7 mouse cellular contexts compared by ENCODE assay signal in the genomic region with DNA sequence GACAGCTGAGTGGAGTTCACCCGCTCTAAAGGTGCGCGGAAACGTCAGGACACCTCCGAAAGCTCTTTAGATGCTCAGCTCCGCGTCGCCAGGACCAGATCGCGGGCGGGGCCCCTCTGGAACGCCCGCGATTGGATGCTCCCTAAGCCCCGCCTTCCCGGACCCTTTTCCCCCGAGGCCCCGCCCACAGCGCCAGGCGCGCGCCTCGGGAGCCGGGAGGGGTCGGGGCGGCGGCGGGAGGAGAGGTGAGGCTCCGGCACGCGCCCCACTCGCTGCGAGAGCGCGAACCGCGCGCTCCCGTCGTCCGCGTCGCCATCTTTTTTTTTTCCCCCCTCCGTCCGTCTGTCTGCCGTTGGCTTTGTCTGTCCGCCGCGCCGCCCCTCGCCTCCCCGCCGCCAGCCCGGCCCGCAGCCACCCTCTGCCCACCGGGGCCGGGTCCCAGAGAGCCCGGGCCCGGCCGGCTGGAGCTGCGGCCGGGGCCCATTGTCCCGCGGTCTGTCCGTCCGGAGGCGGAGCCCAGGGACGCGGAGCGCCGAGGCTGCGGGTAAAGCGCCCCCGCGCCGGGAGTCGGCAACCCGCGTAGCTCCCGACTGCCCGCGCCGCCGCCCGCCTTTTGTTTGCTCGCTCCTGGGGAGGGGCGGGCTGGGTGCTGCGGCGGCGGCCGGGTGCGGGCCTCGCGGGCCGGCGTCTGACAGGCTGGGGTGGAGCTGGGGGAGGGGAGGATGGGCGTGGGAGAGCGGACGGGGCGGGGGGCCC. TPM values are rescaled to one million over a fixed set of nuclear protein-coding genes. Genes with fewer than 3 reads are reported as not detected.
DNase-seq lines count a peak whose midpoint lies in the region; ATAC-seq and TF ChIP-seq lines count a peak whose summit lies in the region.

A gene (plus strand): TSS at position 227 of the 756 bp plus-strand sequence.

- 0% methylated on average over 76 of the region's 100 CpGs for WGBS in embryonic facial prominence, embryonic 11.5 days
- under 1% methylated on average over 92 of the region's 100 CpGs for WGBS in kidney, adult 2 months
- under 1% methylated on average over 85 of the region's 100 CpGs for WGBS in limb, embryonic 12.5 days
- under 1% methylated on average over 56 of the region's 100 CpGs for WGBS in midbrain, embryonic 15.5 days
- WGBS in spleen, adult 2 months = under 1% methylated on average over 76 of the region's 100 CpGs

- H3K27ac ChIP-seq in embryonic facial prominence, embryonic 11.5 days (replicated peaks; ENCODE audit: low read depth, low read length) = peak within 1 kb of the TSS; percentile 89
- H3K27ac ChIP-seq in kidney, adult 2 months (ENCODE audit: insufficient read depth, low read depth, low read length) = peak within 1 kb of the TSS; percentile 24; the same call in 1 of the 2 replicates
- H3K27ac ChIP-seq in limb, embryonic 12.5 days = peak within 1 kb of the TSS; percentile 96
- H3K27ac ChIP-seq in midbrain, embryonic 15.5 days = peak within 1 kb of the TSS; percentile 98
- peak within 1 kb of the TSS; percentile 74 for H3K27ac ChIP-seq in spleen, adult 2 months (ENCODE audit: insufficient read depth, low read length)

- no peak for TF ChIP-seq CTCF in kidney, adult 2 months (conservative IDR thresholded peaks at IDR 0.05; ENCODE audit: insufficient read depth, insufficient read length, low read depth, low read length)
- no peak for TF ChIP-seq CTCF in spleen, adult 2 months (IDR thresholded peaks at IDR 0.05; ENCODE audit: extremely low read depth, insufficient read depth, insufficient read length, insufficient replicate concordance)

- no peaks in the 10 kb centered on the region for H3K9me3 ChIP-seq in embryonic facial prominence, embryonic 11.5 days (replicated peaks; ENCODE audit: control insufficient read depth, low read length)
- no peaks in the 10 kb centered on the region for H3K9me3 ChIP-seq in limb, embryonic 12.5 days
- no peaks in the 10 kb centered on the region for H3K9me3 ChIP-seq in midbrain, embryonic 15.5 days

- TF ChIP-seq POLR2A in kidney, adult 2 months (IDR thresholded peaks at IDR 0.05; ENCODE audit: low read depth, low read length) = no peak
- TF ChIP-seq POLR2A in spleen, adult 2 months (IDR thresholded peaks at IDR 0.05; ENCODE audit: low read depth, low read length) = peak; percentile 0; the same call in 1 of the 2 replicates

- DNase-seq in adrenal gland, postnatal 14 days = peak; percentile 96
- DNase-seq in embryonic facial prominence, embryonic 11.5 days (ENCODE audit: low spot score) = peak; percentile 98
- DNase-seq in heart, adult 18-20 months = peak; percentile 94 to 96
- DNase-seq in kidney, adult 2 months = peak; percentile 97
- DNase-seq in spleen, adult 2 months (ENCODE audit: low read depth in 1 of 2, low spot score in 2 of 2) = peak; percentile 77 to 92

- peak within 1 kb of the TSS; percentile 74 for H3K4me3 ChIP-seq in embryonic facial prominence, embryonic 11.5 days (ENCODE audit: low read depth, low read length)
- H3K4me3 ChIP-seq in kidney, adult 2 months (ENCODE audit: insufficient read depth, low read depth, low read length) = peak within 1 kb of the TSS; percentile 86
- H3K4me3 ChIP-seq in limb, embryonic 12.5 days (replicated peaks) = peak within 1 kb of the TSS; percentile 94
- peak within 1 kb of the TSS; percentile 90 for H3K4me3 ChIP-seq in midbrain, embryonic 15.5 days
- H3K4me3 ChIP-seq in spleen, adult 2 months (ENCODE audit: extremely low read depth, insufficient read depth, insufficient read length) = peak within 1 kb of the TSS; percentile 74

- H3K36me3 ChIP-seq in embryonic facial prominence, embryonic 11.5 days (replicated peaks; ENCODE audit: control insufficient read depth, insufficient read depth, low read depth, low read length) = peaks cover 5% of the 10 kb centered on the region; the same call in 1 of the 2 replicates
- no peaks in the 10 kb centered on the region; the same call in 1 of the 2 replicates for H3K36me3 ChIP-seq in kidney, adult 2 months (ENCODE audit: control insufficient read depth, insufficient read depth, low read length)
- H3K36me3 ChIP-seq in limb, embryonic 12.5 days = peaks cover 30% of the 10 kb centered on the region
- peaks cover 20% of the 10 kb centered on the region; the same call in 1 of the 2 replicates for H3K36me3 ChIP-seq in midbrain, embryonic 15.5 days (replicated peaks)
- peaks cover 9% of the 10 kb centered on the region for H3K36me3 ChIP-seq in spleen, adult 2 months (ENCODE audit: control insufficient read depth, insufficient read depth, low read length)

- H3K4me1 ChIP-seq in embryonic facial prominence, embryonic 11.5 days (ENCODE audit: control insufficient read depth, insufficient read depth, low read length) = no peaks in the 10 kb centered on the region
- peaks cover 8% of the 10 kb centered on the region; the same call in 1 of the 2 replicates for H3K4me1 ChIP-seq in kidney, adult 2 months (ENCODE audit: control insufficient read depth, insufficient read depth, low read length)
- peaks cover 25% of the 10 kb centered on the region for H3K4me1 ChIP-seq in limb, embryonic 12.5 days (replicated peaks)
- peaks cover 35% of the 10 kb centered on the region for H3K4me1 ChIP-seq in midbrain, embryonic 15.5 days
- peaks cover 5% of the 10 kb centered on the region; the same call in 1 of the 2 replicates for H3K4me1 ChIP-seq in spleen, adult 2 months (ENCODE audit: control insufficient read depth, insufficient read depth, insufficient read length)

- H3K27me3 ChIP-seq in embryonic facial prominence, embryonic 11.5 days (ENCODE audit: control insufficient read depth, insufficient read depth, low read length) = no peaks in the 10 kb centered on the region
- H3K27me3 ChIP-seq in kidney, adult 2 months (replicated peaks; ENCODE audit: control insufficient read depth, insufficient read depth, low read length) = no peaks in the 10 kb centered on the region
- H3K27me3 ChIP-seq in limb, embryonic 12.5 days = peaks cover 5% of the 10 kb centered on the region
- no peaks in the 10 kb centered on the region for H3K27me3 ChIP-seq in midbrain, embryonic 15.5 days (replicated peaks)
- no peaks in the 10 kb centered on the region for H3K27me3 ChIP-seq in spleen, adult 2 months (ENCODE audit: control insufficient read depth, insufficient read depth, low read length)

- peak within 1 kb of the TSS; percentile 85 for H3K4me2 ChIP-seq in embryonic facial prominence, embryonic 11.5 days (ENCODE audit: low read depth, low read length)
- peak within 1 kb of the TSS; percentile 88 for H3K4me2 ChIP-seq in limb, embryonic 12.5 days
- peak within 1 kb of the TSS; percentile 84 for H3K4me2 ChIP-seq in midbrain, embryonic 15.5 days

- peak; percentile 83 for ATAC-seq in embryonic facial prominence, embryonic 11.5 days (replicated peaks; ENCODE audit: insufficient number of reproducible peaks, low FRiP score, low TSS enrichment, low read depth)
- peak; percentile 80 for ATAC-seq in limb, embryonic 12.5 days (ENCODE audit: insufficient number of reproducible peaks, insufficient read depth, low FRiP score, low TSS enrichment, low read depth)
- ATAC-seq in midbrain, embryonic 15.5 days (replicated peaks) = peak; percentile 88

- H3K9ac ChIP-seq in embryonic facial prominence, embryonic 11.5 days (replicated peaks; ENCODE audit: low read length) = peak within 1 kb of the TSS; percentile 99
- peak within 1 kb of the TSS; percentile 98 for H3K9ac ChIP-seq in limb, embryonic 12.5 days (replicated peaks)
- H3K9ac ChIP-seq in midbrain, embryonic 15.5 days = peak within 1 kb of the TSS; percentile 99

RNA-seq across cellular contexts. Expression of the gene that starts here (rescaled TPM):
- total RNA-seq in adrenal gland, postnatal 14 days (2021) = 10.9 and 13.4 TPM in 2 replicates
- polyA plus RNA-seq in embryonic facial prominence, embryonic 11.5 days (2014; fragmentation: Nextera tagmentation; extraction: Ambion mirVana) = 46.3 and 47.1 TPM in 2 replicates
- total RNA-seq in heart, adult 18-20 months (2021) = 1 to 10 TPM; 4.5 to 5.8 TPM
- 9.6 and 10.7 TPM in 2 replicates for polyA plus RNA-seq in kidney, adult 2 months (2012; rRNA removed)
- 53.8 and 54.2 TPM in 2 replicates for polyA plus RNA-seq in limb, embryonic 12.5 days (2016; fragmentation: Nextera tagmentation; extraction: Ambion mirVana)
- 83.8 and 84.4 TPM in 2 replicates for polyA plus RNA-seq in midbrain, embryonic 15.5 days (2015; fragmentation: Nextera tagmentation; extraction: Ambion mirVana)
- 5.1 and 7.6 TPM in 2 replicates for polyA plus RNA-seq in spleen, adult 2 months (2012; rRNA removed)

Comparison
In these comparisons a context has a peak if more than half of its experiments do, and no peak if none do; other contexts are left out.
1. Peak in every context shown above with its lines: DNase-seq, ATAC-seq, H3K4me3 ChIP-seq and H3K27ac ChIP-seq.
2. H3K27ac ChIP-seq: peak in every context shown above with its lines; median percentile 98 in midbrain, embryonic 15.5 days; 96 in limb, embryonic 12.5 days; 89 in embryonic facial prominence, embryonic 11.5 days; 74 in spleen, adult 2 months; 24 in kidney, adult 2 months.